Mouse (Mus musculus) yolk sac, embryonic 10.5 days (tissue): Measurements from ENCODE around the gene Rtf1.

Experiments
- DNase-seq: peaks from one replicate; pipeline ENCODE4 v3.0.0-alpha.2; 2017; ENCODE audit warnings: low spot score

The Rtf1 gene

GRCm38 (mm10) chr2:119730735-119731134 is 55.9 kb downstream of the Rtf1 start:
- no peak for DNase-seq

- no peak for DNase-seq
Observed at GRCm38 (mm10) chr2:119737124-119737523, 62.3 kb downstream of the Rtf1 start.

- DNase-seq = no peak
Observed at GRCm38 (mm10) chr2:119740567-119740966, 65.7 kb downstream of the Rtf1 start.

- DNase-seq = peak; percentile 87
Observed at GRCm38 (mm10) chr2:119741581-119742411, 66.9 kb downstream of the Rtf1 start, which contains the start of gene Itpka. Itpka (plus strand) TSS chr2:119742337.

GRCm38 (mm10) chr2:119742461-119743175 is 67.8 kb downstream of the Rtf1 start:
- peak; percentile 54 for DNase-seq

GRCm38 (mm10) chr2:119743176-119743807 is 68.4 kb downstream of the Rtf1 start:
- DNase-seq = peak; percentile 9

GRCm38 (mm10) chr2:119743808-119744162 is 68.9 kb downstream of the Rtf1 start:
- no peak for DNase-seq

- DNase-seq = peak; percentile 89
Observed at GRCm38 (mm10) chr2:119744163-119745111, 69.6 kb downstream of the Rtf1 start.

- DNase-seq = no peak
Observed at GRCm38 (mm10) chr2:119745281-119745680, 70.4 kb downstream of the Rtf1 start.

GRCm38 (mm10) chr2:119747554-119747953 is 72.7 kb downstream of the Rtf1 start:
- DNase-seq = no peak

GRCm38 (mm10) chr2:119749260-119749659 is 74.4 kb downstream of the Rtf1 start:
- DNase-seq = no peak

- no peak for DNase-seq
Observed at GRCm38 (mm10) chr2:119757601-119758100, 82.8 kb downstream of the Rtf1 start.

- DNase-seq = peak; percentile 54
Observed at GRCm38 (mm10) chr2:119758101-119758843, 83.4 kb downstream of the Rtf1 start.

GRCm38 (mm10) chr2:119758844-119759835 is 84.3 kb downstream of the Rtf1 start:
- DNase-seq = no peak

- DNase-seq = no peak
Observed at GRCm38 (mm10) chr2:119760251-119760650, 85.4 kb downstream of the Rtf1 start, which contains the start of gene Ltk. Ltk (minus strand) TSS chr2:119760431.

GRCm38 (mm10) chr2:119762276-119762675 is 87.4 kb downstream of the Rtf1 start:
- DNase-seq = no peak

- DNase-seq = no peak
Observed at GRCm38 (mm10) chr2:119763924-119764323, 89.1 kb downstream of the Rtf1 start.

GRCm38 (mm10) chr2:119767246-119767645 is 92.4 kb downstream of the Rtf1 start:
- DNase-seq = no peak
